Mouse (Mus musculus) right cerebral cortex, postnatal 4 days (tissue): ENCODE results near the gene Myog.

Experiments
- DNase-seq: peaks from one replicate; pipeline ENCODE4 v3.0.0-alpha.2; 2022

Gene Myog

DNA sequence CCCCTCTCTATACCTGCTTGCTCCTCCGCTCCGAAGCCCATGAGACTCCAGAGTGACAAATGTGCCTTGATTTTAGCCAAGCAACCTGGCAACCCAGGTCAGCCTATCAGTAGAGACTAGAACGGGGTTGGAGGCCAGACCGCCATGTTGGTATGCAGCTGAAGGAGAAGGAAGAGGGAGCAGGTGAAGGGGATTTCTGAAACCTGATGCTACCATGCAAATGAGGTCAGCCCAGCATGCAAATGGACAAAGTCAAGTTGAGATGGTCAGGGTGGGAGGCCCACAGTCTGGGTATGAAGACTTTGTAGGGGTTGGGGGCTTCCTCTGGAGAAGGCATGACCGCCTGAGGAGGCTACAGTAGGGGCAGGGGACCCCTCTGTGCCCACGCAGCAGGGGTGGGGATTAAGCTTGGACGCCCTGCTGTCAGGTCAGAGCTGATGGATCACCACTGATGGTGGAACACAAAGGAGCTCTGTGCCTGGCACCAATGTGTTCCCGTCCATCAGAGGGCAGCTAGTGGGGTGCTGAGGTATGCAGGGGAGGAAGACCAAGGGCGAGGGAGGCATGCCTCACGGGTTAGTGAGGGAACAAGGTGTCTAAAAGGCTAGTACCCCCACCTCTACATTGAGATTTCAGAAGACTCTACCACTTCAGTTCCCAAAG lies 4.2 kb upstream of the Myog start:
- no peak for DNase-seq

DNA sequence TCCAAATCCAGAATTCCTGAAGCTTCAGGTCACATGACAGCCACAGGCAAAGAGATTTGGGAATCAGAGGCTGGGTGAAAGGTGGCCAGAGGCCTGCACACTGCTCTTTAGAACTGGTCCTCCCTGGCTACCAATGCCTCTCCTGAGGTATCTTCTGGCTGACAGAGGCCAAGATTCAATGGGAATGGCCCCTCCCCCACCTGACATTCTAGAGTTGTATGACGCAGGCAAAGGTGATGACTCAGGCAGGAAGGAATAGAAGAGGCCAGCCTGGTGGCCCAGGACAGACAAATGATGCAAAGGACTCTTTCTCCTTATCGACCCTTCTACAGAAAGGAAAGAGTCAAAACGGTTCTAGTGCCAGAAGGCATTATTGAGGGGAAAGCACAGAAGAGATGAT lies 1.6 kb upstream of the Myog start:
- no peak for DNase-seq

DNA sequence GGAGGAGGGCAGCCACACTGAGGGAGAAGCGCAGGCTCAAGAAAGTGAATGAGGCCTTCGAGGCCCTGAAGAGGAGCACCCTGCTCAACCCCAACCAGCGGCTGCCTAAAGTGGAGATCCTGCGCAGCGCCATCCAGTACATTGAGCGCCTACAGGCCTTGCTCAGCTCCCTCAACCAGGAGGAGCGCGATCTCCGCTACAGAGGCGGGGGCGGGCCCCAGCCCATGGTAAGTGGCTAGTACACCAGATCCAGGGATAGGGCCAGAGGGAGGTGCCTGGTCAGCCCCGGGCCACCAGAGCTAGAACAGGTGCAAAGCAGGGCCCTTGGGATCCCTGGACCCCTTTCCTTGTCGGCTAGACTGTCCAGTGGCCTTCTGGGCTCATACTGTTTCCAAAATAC lies 511 bp downstream of the Myog start:
- DNase-seq: no peak

DNA sequence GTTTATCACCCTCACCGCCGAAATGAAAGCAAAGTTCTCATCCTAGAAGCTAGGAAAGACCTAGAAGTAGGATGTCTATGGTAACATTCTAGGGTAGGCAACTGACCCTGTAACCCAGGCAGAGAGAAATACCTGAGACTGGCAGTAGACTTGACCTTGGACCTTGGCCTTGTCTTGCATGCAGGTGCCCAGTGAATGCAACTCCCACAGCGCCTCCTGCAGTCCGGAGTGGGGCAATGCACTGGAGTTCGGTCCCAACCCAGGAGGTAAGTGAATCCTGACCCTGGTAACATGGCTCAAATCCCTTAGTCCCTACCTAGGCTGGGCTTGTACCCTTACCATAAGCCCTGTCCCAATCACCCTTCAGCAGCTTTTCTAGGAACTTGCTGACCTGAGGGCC lies 1.1 kb downstream of the Myog start:
- DNase-seq: no peak

DNA sequence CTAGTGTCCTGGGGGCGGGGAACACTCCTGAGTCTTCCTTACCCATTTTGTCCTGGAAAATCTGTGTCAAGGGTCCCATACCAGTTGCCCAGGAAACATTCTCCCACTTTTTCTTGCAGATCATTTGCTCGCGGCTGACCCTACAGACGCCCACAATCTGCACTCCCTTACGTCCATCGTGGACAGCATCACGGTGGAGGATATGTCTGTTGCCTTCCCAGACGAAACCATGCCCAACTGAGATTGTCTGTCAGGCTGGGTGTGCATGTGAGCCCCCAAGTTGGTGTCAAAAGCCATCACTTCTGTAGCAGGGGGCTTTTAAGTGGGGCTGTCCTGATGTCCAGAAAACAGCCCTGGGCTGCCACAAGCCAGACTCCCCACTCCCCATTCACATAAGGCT lies 1.8 kb downstream of the Myog start:
- DNase-seq: no peak

GRCm38 (mm10) chr1:134292073-134292472 lies 2.3 kb downstream of the Myog start:
- DNase-seq: no peak

GRCm38 (mm10) chr1:134292601-134293000 lies 2.8 kb downstream of the Myog start:
- DNase-seq: no peak

DNA sequence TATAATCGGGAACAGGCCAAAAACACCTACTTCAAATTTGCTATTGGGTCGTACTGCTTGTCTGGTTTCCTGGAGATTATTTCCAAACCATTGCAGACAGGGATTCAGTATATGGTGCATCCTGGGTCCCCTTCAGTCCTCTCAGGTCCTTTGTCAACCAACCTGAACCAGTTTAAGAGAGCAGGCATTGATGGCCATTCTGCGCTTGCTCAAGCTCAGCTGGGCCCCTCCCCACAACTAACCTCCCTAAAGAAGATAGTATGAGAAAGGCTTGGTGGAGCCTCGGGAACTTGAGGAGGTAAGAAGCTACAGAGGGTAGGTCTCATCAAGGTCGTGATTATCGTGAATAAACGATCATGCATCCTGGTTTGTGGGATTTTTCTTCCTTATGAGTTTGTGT lies 3.5 kb downstream of the Myog start:
- no peak for DNase-seq

DNA sequence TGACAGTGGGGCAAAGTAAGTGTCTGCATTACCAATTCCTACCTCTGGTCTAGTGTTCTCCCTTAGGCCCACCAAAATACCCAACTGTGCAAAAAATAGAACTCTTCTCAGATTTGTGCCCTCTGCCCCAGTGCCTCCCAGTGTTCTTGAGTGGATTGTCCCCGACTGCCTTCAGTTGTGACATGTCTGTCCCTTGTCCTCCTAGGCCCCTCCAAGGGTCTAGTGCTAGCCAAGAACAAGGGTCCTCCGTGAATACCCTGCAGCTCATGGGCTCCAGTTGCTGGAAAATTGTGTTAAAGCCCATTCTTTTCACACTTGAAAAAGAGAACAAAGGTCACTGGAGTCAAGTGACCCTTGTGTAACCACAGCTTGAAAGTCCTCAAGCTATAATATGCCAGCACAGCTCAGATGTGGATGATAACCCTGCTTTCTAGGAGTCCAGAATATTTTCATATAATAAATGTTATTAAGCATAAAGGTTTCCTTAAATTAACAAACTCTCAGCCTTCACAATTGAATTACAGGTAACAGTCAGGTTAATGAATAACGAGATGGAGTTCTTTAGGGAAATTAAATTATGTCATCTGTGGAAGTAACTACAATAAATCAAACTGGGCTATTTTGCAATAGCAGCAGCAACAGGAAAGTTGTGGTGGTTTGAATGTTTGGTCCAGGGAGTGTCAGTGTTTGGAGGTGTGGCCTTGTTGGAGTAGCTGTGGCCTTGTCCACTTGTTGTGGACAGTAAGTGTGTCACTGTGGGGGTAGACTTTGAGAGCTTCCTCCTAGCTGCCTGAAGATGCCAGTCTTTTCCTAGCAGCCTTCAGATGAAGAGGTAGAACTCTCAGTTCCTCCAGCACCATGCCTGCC lies 4.2 kb downstream of the Myog start:
- no peak for DNase-seq

- no peak for DNase-seq
These were observed 7.5 kb downstream of the Myog start for GRCm38 (mm10) chr1:134297265-134297664.

- DNase-seq: peak; percentile 38
These were observed 9.0 kb downstream of the Myog start for GRCm38 (mm10) chr1:134298636-134299411.

DNA sequence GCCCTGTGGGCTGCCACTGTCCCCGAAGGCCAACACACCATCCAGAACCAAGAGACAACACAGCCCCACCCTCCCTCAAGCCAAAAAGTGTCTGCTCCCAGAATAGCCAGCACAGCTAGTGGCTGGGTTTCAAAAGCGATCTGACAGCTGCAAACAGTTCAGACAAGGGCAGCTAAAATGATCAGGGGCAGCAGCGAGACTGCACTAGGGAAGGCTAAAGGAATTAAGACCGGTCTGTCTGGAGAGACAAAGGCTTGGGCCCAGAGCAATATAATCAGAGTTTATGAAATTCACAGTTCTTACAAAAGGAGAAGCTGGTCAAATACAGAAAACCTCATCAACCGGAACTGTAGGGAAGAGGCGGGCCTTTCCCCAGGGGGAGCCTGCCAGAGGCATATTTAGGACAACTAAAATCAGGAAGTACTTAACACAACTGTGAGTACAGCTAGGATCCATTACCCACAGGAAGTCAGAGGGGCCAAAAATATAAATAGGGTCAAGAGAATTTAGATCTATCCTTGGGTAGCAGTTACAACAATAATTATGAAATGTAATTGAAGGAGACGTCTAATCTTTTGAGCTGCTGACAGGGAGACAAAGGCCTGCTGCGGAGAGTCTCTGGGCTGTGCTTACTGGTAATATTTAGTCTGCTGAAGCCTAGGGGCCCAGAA lies 12.9 kb downstream of the Myog start:
- no peak for DNase-seq

- no peak for DNase-seq
These were observed 15.2 kb downstream of the Myog start for GRCm38 (mm10) chr1:134304940-134305339.

DNA sequence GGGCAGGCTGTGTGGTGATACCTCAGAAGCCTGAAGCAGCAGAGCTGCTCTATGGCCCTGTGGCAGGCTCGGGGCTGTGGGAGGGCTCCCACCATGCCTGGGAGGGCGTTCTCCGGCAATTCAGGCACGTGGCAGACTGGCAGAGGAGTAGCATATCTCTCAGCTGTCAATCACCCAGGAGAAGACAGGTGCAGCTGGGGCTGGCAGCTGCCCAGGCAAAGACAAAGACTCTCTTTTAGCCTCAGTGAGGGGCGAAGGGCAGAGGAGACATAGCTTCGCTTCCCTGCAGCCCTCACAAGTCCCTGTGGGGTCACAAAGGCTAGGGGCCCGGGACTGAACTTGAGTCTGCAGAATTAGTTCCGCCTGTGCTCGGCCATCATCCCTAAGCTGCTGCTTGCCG lies 17.6 kb downstream of the Myog start:
- no peak for DNase-seq

GRCm38 (mm10) chr1:134310291-134310690 lies 20.5 kb downstream of the Myog start:
- no peak for DNase-seq

- DNase-seq: no peak
These were observed 20.9 kb downstream of the Myog start for GRCm38 (mm10) chr1:134310729-134311128.

DNA sequence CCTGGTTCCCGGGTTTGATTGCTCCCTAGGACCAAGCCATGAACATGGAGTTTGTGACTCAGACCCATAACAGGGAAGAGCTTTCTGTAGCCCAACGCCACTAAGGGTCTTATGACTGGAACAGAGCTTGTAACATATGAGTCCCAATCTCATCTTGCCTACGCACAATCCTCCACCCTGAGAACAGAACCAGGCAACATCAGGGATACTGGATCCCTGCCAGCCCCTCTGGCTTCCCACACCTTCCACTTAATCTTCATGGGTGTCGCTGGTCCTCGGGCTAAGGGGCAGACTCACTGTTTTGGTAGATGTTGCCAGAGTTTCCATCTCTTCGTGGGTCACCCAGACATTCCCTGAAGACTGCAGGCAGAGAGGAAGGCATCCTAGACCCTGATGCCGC lies 22.0 kb downstream of the Myog start:
- DNase-seq: no peak

DNA sequence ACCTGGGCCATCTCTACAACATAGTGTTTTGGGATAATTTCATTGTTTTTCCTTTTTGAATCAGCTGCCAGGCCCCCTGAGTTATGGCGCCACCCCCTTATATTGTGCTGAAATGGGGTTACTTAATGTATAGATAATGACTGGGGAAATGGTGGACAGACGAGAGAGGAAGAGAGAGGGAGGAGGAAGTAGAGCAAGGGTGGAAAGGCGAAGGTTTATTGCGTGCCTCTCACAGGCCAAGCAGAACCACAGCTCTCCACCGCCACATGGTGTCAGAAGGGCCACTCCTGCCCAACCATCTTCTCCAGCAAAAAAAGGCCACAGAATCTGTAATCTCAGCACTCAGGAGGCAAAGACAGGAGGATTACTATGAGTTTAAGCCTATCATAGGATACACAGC lies 25.4 kb downstream of the Myog start:
- no peak for DNase-seq

- DNase-seq: no peak
These were observed 26.6 kb downstream of the Myog start for GRCm38 (mm10) chr1:134316361-134316760.

- DNase-seq: no peak
These were observed 28.5 kb downstream of the Myog start for GRCm38 (mm10) chr1:134318261-134318660.

GRCm38 (mm10) chr1:134320691-134321301 lies 31.0 kb downstream of the Myog start:
- DNase-seq: no peak

DNA sequence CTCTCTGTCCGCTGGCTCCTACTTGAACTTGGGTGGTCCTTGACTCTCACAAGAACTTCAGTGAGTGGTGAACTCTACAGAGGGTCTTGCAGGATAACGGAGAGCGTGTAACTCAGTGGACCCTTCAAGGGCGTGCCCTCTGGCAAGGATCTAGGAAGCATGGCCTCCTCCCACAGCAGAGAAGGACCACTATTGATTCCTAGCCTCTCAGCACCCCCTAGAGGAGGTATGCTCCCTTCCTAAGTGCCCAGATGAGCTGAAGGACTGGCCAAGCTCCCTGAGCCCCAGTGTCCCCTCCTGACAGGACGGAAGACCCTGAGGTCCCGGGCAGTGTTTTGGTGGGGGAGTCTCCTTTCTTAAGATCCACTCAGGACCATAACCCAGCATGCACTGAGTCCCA lies 32.8 kb downstream of the Myog start:
- DNase-seq: no peak
